Mouse (Mus musculus): ENCODE measurements at regions not wholly inside any gene's neighbourhood (a gene's known extent, or its start where the extent isn't known, plus 50 kb on each side); places are given as distances from the start of the nearest gene placed in this dataset.
A peak's percentile ranks its signal among the peaks of the same experiment; 100 is the strongest.

GRCm38 (mm10) chrX:96019556-96019955, 62.8 kb upstream of the Las1l start:
- TF ChIP-seq CTCF (IDR thresholded peaks at IDR 0.05), result peak; percentile 90
- in situ Hi-C loops (cut with MboI; ENCODE audit: low pct_unique_long_range_greater_than_20kb), result loop anchor here (5.0 to 25.0 kb wide), 4 partner anchors 158 to 1418 kb away; no protein-coding TSS in a partner anchor
- CTCF ChIA-PET, result interaction anchor here (0.7 to 2.2 kb wide), 14 partner anchors 10 to 164 kb away, joined by 3 to 22 read pairs (median 4); no protein-coding TSS in a partner anchor
- ATAC-seq (peak; percentile 73), DNase-seq (ENCODE audit: low read depth, low spot score) (no peak)
- H3K27me3 ChIP-seq, result peaks cover 18% of the 10 kb centered on the region
- POLR2A ChIA-PET, result interaction anchor here (1.2 kb wide), 1 partner anchor 76 kb away, joined by 3 read pairs; the partner anchor contains the start of gene Msn

GRCm38 (mm10) chrX:96020407-96020806, 63.6 kb upstream of the Las1l start:
- in situ Hi-C loops (cut with MboI; ENCODE audit: low pct_unique_long_range_greater_than_20kb), result loop anchor here (5.0 to 25.0 kb wide), 3 partner anchors 67 to 1417 kb away; no protein-coding TSS in a partner anchor
- peaks cover 10% of the 10 kb centered on the region for H3K27me3 ChIP-seq
- no peak for TF ChIP-seq CTCF (IDR thresholded peaks at IDR 0.05)
- ChIA-PET CTCF (interaction anchor here (1.0 to 2.2 kb wide), 9 partner anchors 32 to 159 kb away, joined by 3 to 22 read pairs (median 5); no protein-coding TSS in a partner anchor), POLR2A (interaction anchor here (1.2 kb wide), 1 partner anchor 75 kb away, joined by 3 read pairs; the partner anchor contains the start of gene Msn)
- no peak for DNase-seq (ENCODE audit: low read depth, low spot score)
- ATAC-seq, result peak; percentile 77

- DNase-seq (ENCODE audit: low read depth, low spot score), result no peak
- in situ Hi-C loops (cut with MboI; ENCODE audit: low pct_unique_long_range_greater_than_20kb), result no loop called here
- ATAC-seq, result no peak
- no peaks in the 10 kb centered on the region for H3K27me3 ChIP-seq
- no peak for TF ChIP-seq CTCF (IDR thresholded peaks at IDR 0.05)
- ChIA-PET POLR2A (no interaction called here), CTCF (interaction anchor here (2.1 kb wide), 1 partner anchor 107 kb away, joined by 8 read pairs; no protein-coding TSS in a partner anchor)
Observed at GRCm38 (mm10) chrX:96025374-96025773, 68.6 kb upstream of the Las1l start.

GRCm38 (mm10) chrX:96025876-96026275, 69.1 kb upstream of the Las1l start:
- POLR2A ChIA-PET, result no interaction called here
- CTCF ChIA-PET, result interaction anchor here (0.5 to 2.1 kb wide), 2 partner anchors 74 to 107 kb away, joined by 3 to 8 read pairs; no protein-coding TSS in a partner anchor
- no peaks in the 10 kb centered on the region for H3K27me3 ChIP-seq
- TF ChIP-seq CTCF (IDR thresholded peaks at IDR 0.05), result no peak
- peak; percentile 44 for ATAC-seq
- in situ Hi-C loops (cut with MboI; ENCODE audit: low pct_unique_long_range_greater_than_20kb), result no loop called here
- no peak for DNase-seq (ENCODE audit: low read depth, low spot score)

- POLR2A ChIA-PET, result no interaction called here
- no peak for DNase-seq (ENCODE audit: low read depth, low spot score)
- ATAC-seq, result no peak
- CTCF ChIA-PET, result no interaction called here
- in situ Hi-C loops (cut with MboI; ENCODE audit: low pct_unique_long_range_greater_than_20kb), result no loop called here
- no peaks in the 10 kb centered on the region for H3K27me3 ChIP-seq
- no peak for TF ChIP-seq CTCF (IDR thresholded peaks at IDR 0.05)
Observed at GRCm38 (mm10) chrX:96031591-96031990, 64.3 kb upstream of the Msn start.

GRCm38 (mm10) chrX:96035307-96035706, 60.5 kb upstream of the Msn start:
- ChIA-PET POLR2A (no interaction called here), CTCF (no interaction called here)
- no peak for DNase-seq (ENCODE audit: low read depth, low spot score)
- in situ Hi-C loops (cut with MboI; ENCODE audit: low pct_unique_long_range_greater_than_20kb), result no loop called here
- TF ChIP-seq CTCF (IDR thresholded peaks at IDR 0.05), result no peak
- ATAC-seq, result no peak
- H3K27me3 ChIP-seq, result peaks cover 6% of the 10 kb centered on the region

- in situ Hi-C loops (cut with MboI; ENCODE audit: low pct_unique_long_range_greater_than_20kb), result no loop called here
- ChIA-PET POLR2A (no interaction called here), CTCF (interaction anchor here (1.1 to 2.2 kb wide), 2 partner anchors 10 to 12 kb away, joined by 3 to 5 read pairs; no protein-coding TSS in a partner anchor)
- ATAC-seq (no peak), DNase-seq (ENCODE audit: low read depth, low spot score) (no peak)
- peaks cover 12% of the 10 kb centered on the region for H3K27me3 ChIP-seq
- no peak for TF ChIP-seq CTCF (IDR thresholded peaks at IDR 0.05)
Observed at GRCm38 (mm10) chrX:96042193-96042592, 53.6 kb upstream of the Msn start.
